Mouse (Mus musculus) monocyte, adult 5-6 weeks (primary cell): ENCODE data around the gene Supt4a. TPM values are rescaled to one million over a fixed set of nuclear protein-coding genes. Genes with fewer than 3 reads are reported as not detected.

ENCODE experiments used
- ATAC-seq: fragments of 153-309, 156-312 bp; replicated peaks from 2 replicates; pipeline ENCODE4 v1.8.0; 2017; ENCODE audit warnings: mild to moderate bottlenecking; ENCODE audit not compliant: low TSS enrichment, insufficient number of reproducible peaks, severe bottlenecking, poor library complexity, low FRiP score
- total RNA-seq: library from RNA; stranded (forward); fragments of 200-1000, 200-491, 200-594 nt; gene quantifications from 3 replicates; pipeline ENCODE4 v1.2.3, GENCODE M21; 2017

Gene Supt4a
- total RNA-seq, 1 experiment from 2014 or later, result 123 TPM

DNA sequence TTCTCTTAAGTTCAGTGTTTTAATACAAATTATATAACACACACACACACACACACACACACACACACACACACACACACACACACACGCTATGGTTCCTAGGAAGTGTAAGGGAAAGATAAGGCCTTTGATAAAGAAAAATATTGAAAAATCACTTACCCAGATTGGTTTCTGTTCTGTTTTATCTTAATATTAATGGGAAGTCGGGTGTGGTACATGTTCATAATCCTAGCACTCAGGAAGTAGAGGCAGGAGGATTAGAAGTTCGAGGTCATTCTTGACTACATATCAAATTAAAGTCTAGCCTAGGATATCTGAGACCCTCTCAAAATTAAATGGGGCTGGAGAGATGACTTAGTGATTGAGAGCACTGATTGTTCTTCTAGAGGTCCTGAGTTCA, 15.2 kb upstream of the Supt4a start:
- no peak for ATAC-seq

DNA sequence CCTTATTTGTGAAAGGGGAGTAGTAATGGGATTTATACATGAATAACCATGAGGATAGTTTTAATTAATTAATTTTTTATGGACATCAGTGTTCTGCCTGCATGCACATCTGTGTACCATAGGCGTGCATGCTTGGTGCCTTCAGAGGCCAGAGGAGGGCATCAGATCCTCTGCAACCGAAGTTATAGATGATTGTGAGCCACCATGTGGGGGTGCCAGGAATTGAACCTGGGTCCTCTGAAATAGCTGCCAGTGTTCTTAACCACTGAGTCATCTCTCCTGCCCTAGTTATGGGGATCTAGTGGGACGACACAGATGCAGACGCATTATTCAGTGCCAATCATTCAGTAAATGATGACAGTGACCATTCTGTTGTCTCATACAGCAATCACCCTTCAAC, 14.5 kb upstream of the Supt4a start:
- no peak for ATAC-seq

GRCm38 (mm10) chr11:87725515-87725914, 11.8 kb upstream of the Supt4a start:
- ATAC-seq, result no peak

GRCm38 (mm10) chr11:87725964-87726562, 11.3 kb upstream of the Supt4a start:
- ATAC-seq, result no peak

GRCm38 (mm10) chr11:87727021-87727420, 10.3 kb upstream of the Supt4a start:
- ATAC-seq, result no peak

GRCm38 (mm10) chr11:87727471-87727870, 9.9 kb upstream of the Supt4a start:
- ATAC-seq, result no peak

- no peak for ATAC-seq
Measured at GRCm38 (mm10) chr11:87728850-87729592, 8.3 kb upstream of the Supt4a start.

GRCm38 (mm10) chr11:87729593-87730185, 7.7 kb upstream of the Supt4a start:
- ATAC-seq, result no peak

GRCm38 (mm10) chr11:87730652-87731310, 6.6 kb upstream of the Supt4a start:
- ATAC-seq, result no peak

DNA sequence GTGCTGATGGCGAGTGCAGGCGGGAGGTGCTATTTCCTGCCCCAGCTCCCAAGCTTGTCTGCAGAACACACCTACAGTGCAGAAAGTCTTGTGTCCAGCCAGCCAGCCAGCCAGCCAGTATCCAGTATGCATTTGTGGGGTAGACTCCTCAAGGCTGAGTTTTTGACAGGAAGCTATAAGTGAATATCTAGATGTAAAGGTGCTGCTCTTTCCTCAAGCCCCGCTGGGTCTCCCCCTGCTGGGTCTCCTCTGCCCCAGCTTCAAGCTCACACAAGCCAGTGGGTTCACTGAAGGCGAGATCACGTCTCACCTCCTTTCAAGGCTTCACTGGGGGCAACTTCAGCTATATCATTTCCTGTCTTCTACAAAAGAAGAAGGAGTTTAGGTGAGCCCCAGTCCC, 3.0 kb upstream of the Supt4a start:
- no peak for ATAC-seq

GRCm38 (mm10) chr11:87735691-87736090, 1.7 kb upstream of the Supt4a start:
- ATAC-seq, result no peak

DNA sequence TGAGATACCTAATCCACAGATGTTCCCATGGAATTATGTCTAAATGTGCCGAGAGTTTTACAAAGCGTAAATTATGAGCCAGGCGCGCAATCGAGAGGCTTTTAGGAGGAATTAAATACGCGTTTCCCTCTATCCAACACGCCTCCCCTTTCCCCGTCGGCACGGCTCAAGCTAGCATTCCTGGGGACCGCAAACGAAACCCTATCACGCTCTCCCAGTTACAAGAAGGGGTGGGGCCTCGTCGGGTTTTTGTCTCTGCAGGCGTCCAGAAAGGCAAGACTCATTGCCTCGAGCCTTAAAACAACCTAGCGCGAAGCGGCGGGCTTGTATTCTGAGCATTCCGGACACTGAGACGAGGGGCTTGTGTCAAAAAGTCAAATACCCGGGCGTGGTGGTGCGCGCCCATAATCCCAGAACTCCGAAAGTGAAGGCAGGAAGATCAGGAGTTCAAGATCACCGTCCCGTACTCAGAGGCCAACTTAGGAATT, 661 bp upstream of the Supt4a start:
- ATAC-seq, result peak; percentile 4; the same call in 1 of the 2 replicates

DNA sequence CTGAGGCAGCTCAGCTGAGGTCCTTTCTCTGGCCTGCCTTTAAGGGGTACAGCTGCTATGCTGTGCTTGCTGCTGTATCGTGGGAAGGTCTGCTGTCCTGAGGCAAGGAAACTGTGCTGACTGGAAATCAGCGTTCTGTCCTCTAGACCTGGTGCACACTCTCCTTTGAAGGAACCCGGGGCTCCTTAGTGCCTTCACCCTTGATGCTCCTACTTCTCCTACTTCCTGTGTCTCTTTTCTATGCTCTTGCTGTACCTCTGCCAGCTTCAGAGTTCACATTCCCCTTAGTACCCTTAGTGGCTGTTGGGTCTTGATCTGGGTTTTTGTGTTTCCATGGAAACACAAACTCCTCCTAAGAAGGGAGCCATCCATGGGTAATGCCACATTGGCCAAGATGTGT, 6.3 kb downstream of the Supt4a start:
- ATAC-seq, result no peak

DNA sequence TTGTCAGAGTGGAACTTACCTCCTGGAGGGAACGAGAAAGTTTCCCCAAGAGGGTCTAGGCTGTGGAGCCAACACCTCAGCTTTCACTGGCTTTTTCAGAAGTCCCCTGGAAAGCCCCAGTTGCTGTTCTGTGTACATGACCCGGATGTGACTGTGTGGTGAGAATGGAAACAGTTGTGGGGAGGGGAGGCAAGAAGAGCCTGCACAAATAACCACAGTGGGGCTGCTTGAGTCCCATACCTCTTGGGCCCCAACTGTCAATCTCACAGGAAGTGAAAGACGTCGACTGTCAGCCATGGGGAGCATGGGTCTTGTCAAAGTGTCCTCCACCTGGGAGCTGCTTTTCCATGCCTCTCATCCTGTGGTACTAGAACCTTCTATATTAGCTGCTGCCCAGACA, 7.6 kb downstream of the Supt4a start:
- ATAC-seq, result no peak

DNA sequence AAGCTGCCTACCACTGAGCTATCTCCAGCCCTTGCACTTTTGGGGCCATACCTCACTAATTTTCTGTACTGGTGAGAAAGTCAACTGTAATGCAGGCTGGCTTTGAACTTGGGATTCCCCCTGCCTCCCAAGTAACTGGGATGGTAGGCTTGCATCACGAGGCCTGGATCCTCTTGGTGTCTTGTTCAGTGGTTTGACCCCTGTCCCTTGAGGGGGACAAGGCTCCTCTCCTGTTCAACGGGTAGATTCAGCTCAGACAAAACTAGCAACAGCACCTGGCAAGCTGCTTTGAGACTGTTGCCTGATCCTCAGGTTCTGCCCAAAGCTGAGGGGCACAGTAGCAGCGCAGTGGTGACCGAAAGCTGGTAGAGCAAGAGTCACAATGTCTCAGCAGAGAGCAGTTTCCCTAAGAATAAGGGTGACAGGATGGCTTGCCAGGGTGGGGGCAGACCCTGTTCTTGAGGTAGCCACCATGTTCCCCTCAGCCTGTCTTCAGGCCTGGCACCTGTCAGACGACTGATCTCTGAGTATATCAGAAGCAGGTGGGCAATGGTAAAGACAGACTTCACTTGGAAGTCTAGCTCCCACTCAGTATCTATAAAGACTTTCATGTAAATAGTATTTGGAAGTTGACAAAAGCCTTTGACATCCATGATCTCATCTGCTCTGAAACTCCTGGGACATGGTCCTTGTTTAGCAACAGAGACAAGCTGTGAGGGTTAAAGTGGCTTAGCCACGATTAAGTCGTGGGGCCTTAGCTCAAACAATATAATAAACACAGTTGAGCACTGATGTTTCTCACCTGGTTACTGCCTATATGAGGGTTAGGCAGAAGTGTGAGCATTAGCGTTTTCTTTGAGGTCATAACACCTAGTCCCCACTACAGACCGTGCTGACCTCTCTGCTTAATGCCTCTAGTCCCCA, 8.5 kb downstream of the Supt4a start:
- no peak for ATAC-seq

- ATAC-seq, result no peak
Measured at GRCm38 (mm10) chr11:87747312-87747711, 10.0 kb downstream of the Supt4a start.

GRCm38 (mm10) chr11:87747716-87748115, 10.4 kb downstream of the Supt4a start:
- no peak for ATAC-seq
